Mouse (Mus musculus): Measurements from ENCODE around the gene Gpatch4. TPM values are rescaled to one million over a fixed set of nuclear protein-coding genes. Genes with fewer than 3 reads are reported as not detected.

The Gpatch4 gene
- 35.8 and 40.6 TPM in 2 replicates for polyA plus RNA-seq (2014; fragmentation: Nextera tagmentation; extraction: Ambion mirVana)

DNA sequence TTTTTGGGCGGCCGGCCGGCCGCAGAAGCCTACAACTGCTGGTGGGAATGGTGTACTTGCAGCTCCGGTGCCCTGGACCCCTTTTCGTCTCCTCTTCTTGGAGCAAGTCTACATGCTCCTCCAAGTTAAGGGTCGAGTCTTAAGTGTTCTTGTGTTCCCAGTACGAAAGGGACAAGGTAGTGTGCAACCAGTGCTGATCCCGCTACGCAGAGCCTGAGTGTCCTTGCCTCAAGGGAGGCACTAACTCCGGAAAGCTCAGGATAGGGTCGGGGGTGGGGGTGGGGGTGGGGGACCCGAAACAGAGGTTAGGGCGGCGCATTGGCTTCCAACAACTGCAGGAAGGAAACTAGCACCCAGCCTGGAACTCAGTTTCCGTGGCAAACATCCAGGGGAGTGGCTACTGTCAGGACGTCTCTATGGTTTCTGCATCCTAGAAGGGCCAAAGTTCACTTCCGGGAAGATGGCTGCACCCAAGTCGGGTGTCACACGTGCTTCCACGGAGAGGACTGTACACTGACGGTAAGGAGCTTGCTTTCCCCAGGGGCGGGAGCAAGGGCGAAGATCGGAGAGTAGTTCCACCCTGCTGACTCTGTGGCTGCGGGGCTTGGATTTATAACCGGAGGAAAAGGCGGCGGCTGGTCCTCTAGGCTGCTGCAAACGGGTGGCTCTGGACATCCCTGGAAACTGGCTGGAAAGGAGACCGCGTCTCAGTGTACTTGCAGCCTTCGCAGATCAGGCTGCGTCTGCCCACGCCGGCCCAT, at the start of gene Gpatch4:
Gene Gpatch4 (plus strand): TSS at position 448 of the 761 bp plus-strand sequence.
- H3K36me3 ChIP-seq (ENCODE audit: insufficient read depth): 0 out of 2 replicates have a peak, but pooled peaks cover 2% of the 10 kb centered on the region
- H3K9me3 ChIP-seq (ENCODE audit: low read depth, low read length): no peaks in the 10 kb centered on the region
- TF ChIP-seq CTCF (IDR thresholded peaks at IDR 0.05; ENCODE audit: low read depth): no peak
- H3K4me3 ChIP-seq (ENCODE audit: low read depth, low read length): peak within 1 kb of the TSS; percentile 82
- 7% methylated on average over 36 of the region's 36 CpGs for WGBS
- peak within 1 kb of the TSS; percentile 59 for H3K9ac ChIP-seq
- no peaks in the 10 kb centered on the region for H3K4me1 ChIP-seq (ENCODE audit: insufficient read depth)
- H3K4me2 ChIP-seq: peak within 1 kb of the TSS; percentile 80
- peak; percentile 100 for DNase-seq
- peaks cover 2% of the 10 kb centered on the region; the same call in 1 of the 2 replicates for H3K27me3 ChIP-seq (ENCODE audit: insufficient read depth, low read length)
- no peak within 1 kb of the TSS; the same call in 1 of the 2 replicates for H3K27ac ChIP-seq (ENCODE audit: low read depth)
- peak; percentile 97 for ATAC-seq (ENCODE audit: insufficient read depth)

DNA sequence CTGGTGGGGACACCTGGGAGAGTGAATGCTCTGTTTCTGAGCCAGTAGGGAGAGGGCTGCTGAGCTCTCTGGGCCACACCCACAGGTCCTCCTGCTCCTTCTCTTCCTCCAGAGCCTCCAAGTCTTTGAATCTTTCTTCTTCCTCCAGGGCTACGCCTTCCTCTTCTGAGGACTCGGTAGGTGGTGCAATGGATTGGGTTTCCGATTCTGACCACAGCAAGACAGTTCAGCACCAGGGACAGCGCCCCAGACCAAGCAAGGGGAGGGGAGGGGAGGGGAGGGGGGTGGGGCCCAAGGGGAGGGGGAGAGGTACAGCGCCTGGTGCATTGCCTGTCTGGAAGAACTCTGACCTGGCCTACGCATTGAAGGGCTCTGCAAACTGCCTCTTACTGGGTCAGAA, 49.5 kb upstream of the Gpatch4 start:
- peak; percentile 82 for DNase-seq
- no peak for ATAC-seq (ENCODE audit: insufficient read depth)

DNA sequence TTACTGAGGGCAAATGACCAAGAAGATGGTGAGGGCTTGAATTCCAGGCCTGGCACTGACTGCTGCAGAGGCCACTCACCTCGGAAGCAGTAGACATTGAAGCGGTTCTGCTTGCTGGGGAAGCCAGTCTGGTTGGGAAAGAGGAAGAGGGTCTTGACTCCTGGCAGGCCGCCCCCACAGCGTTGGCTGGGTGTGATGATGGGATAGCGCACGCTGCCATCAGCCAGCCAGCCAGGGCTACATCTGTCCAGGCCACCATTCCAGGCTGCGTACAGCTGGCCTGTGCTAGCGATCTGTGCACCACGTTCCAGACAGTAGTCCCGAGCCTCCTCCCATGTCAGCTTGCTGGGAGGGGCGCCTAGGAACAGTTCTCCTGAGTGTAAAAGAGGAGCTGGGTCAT, 47.6 kb upstream of the Gpatch4 start:
- H3K4me3 ChIP-seq (ENCODE audit: low read depth, low read length): no peak overlapping the region
- DNase-seq (no peak), ATAC-seq (ENCODE audit: insufficient read depth) (no peak)
- no peaks in the 10 kb centered on the region for H3K36me3 ChIP-seq (ENCODE audit: insufficient read depth)
- no peaks in the 10 kb centered on the region for H3K4me1 ChIP-seq (ENCODE audit: insufficient read depth)
- no peak overlapping the region for H3K9ac ChIP-seq
- TF ChIP-seq CTCF (IDR thresholded peaks at IDR 0.05; ENCODE audit: low read depth): no peak
- no peak overlapping the region for H3K27ac ChIP-seq (ENCODE audit: low read depth)
- no peaks in the 10 kb centered on the region for H3K9me3 ChIP-seq (ENCODE audit: low read depth, low read length)
- H3K4me2 ChIP-seq: no peak overlapping the region
- WGBS: 23% methylated on average over 11 of the region's 11 CpGs
- peaks cover 88% of the 10 kb centered on the region for H3K27me3 ChIP-seq (ENCODE audit: insufficient read depth, low read length)

More for the DNA sequence above, 49.5 kb upstream of the Gpatch4 start:
- no peaks in the 10 kb centered on the region for H3K9me3 ChIP-seq (ENCODE audit: low read depth, low read length)
- H3K27ac ChIP-seq (ENCODE audit: low read depth): no peak overlapping the region
- no peaks in the 10 kb centered on the region for H3K4me1 ChIP-seq (ENCODE audit: insufficient read depth)
- no peak overlapping the region for H3K9ac ChIP-seq
- H3K27me3 ChIP-seq (ENCODE audit: insufficient read depth, low read length): peaks cover 86% of the 10 kb centered on the region
- no peak overlapping the region for H3K4me2 ChIP-seq
- no peak overlapping the region for H3K4me3 ChIP-seq (ENCODE audit: low read depth, low read length)
- H3K36me3 ChIP-seq (ENCODE audit: insufficient read depth): no peaks in the 10 kb centered on the region
- TF ChIP-seq CTCF (IDR thresholded peaks at IDR 0.05; ENCODE audit: low read depth): no peak
- WGBS: 3% methylated on average over 5 of the region's 6 CpGs

DNA sequence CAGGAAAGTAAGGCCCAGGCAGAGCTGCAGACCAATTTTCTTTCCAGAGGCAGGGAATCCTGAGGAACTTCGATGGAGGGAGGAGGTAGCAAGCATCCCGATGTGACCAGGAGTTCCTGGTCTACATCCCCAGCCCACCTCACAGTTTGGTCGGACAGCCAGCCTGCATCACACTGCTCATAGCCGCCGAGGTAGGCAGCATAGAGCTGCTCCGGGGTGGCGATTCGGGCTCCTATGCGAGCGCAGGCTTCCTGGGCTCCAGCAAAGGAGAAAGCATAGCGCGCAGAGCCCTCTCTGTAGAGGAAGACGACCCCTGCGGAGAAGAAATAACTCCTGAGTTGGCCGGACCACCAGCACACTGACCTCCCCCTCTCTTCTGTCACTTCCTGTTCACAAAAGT, 46.5 kb upstream of the Gpatch4 start:
- H3K4me2 ChIP-seq: peak overlapping the region; percentile 58; the same call in 1 of the 2 replicates
- H3K4me1 ChIP-seq (ENCODE audit: insufficient read depth): no peaks in the 10 kb centered on the region
- no peak for ATAC-seq (ENCODE audit: insufficient read depth)
- no peak for TF ChIP-seq CTCF (IDR thresholded peaks at IDR 0.05; ENCODE audit: low read depth)
- H3K27me3 ChIP-seq (ENCODE audit: insufficient read depth, low read length): peaks cover 89% of the 10 kb centered on the region
- no peak overlapping the region for H3K9ac ChIP-seq
- H3K36me3 ChIP-seq (ENCODE audit: insufficient read depth): no peaks in the 10 kb centered on the region
- no peak overlapping the region; the same call in 1 of the 2 replicates for H3K4me3 ChIP-seq (ENCODE audit: low read depth, low read length)
- DNase-seq: no peak
- no peak overlapping the region for H3K27ac ChIP-seq (ENCODE audit: low read depth)
- WGBS: 3% methylated on average over 15 of the region's 15 CpGs
- H3K9me3 ChIP-seq (ENCODE audit: low read depth, low read length): no peaks in the 10 kb centered on the region

- Histone ChIP-seq H3K27ac (ENCODE audit: low read depth) (no peak overlapping the region), H3K9ac (peak overlapping the region; percentile 6; the same call in 1 of the 2 replicates), H3K4me1 (ENCODE audit: insufficient read depth) (no peaks in the 10 kb centered on the region), H3K27me3 (ENCODE audit: insufficient read depth, low read length) (peaks cover 95% of the 10 kb centered on the region), H3K9me3 (ENCODE audit: low read depth, low read length) (no peaks in the 10 kb centered on the region), H3K4me2 (peak overlapping the region; percentile 58), H3K4me3 (ENCODE audit: low read depth, low read length) (peak overlapping the region; percentile 31), H3K36me3 (ENCODE audit: insufficient read depth) (no peaks in the 10 kb centered on the region)
- WGBS: under 1% methylated on average over 49 of the region's 49 CpGs
- peak; percentile 53 for ATAC-seq (ENCODE audit: insufficient read depth)
- no peak for TF ChIP-seq CTCF (IDR thresholded peaks at IDR 0.05; ENCODE audit: low read depth)
- peak; percentile 65 for DNase-seq
These were observed 45.8 kb upstream of the Gpatch4 start for GRCm38 (mm10) chr3:87996971-87997614.

GRCm38 (mm10) chr3:87998747-87999146, 44.2 kb upstream of the Gpatch4 start:
- Histone ChIP-seq H3K4me2 (no peak overlapping the region), H3K9me3 (ENCODE audit: low read depth, low read length) (no peaks in the 10 kb centered on the region), H3K4me1 (ENCODE audit: insufficient read depth) (no peaks in the 10 kb centered on the region), H3K27ac (ENCODE audit: low read depth) (no peak overlapping the region), H3K36me3 (ENCODE audit: insufficient read depth) (no peaks in the 10 kb centered on the region), H3K27me3 (ENCODE audit: insufficient read depth, low read length) (peaks cover 96% of the 10 kb centered on the region), H3K4me3 (ENCODE audit: low read depth, low read length) (no peak overlapping the region), H3K9ac (no peak overlapping the region)
- no peak for TF ChIP-seq CTCF (IDR thresholded peaks at IDR 0.05; ENCODE audit: low read depth)
- ATAC-seq (ENCODE audit: insufficient read depth): no peak
- DNase-seq: no peak
- 2% methylated on average over 7 of the region's 7 CpGs for WGBS
